Comparison of ENCODE assay signal across 16 mouse cellular contexts in genomic region chr2:136301406-136301805, GRCm38 (mm10).
DNase-seq lines count a peak whose midpoint lies in the region; ATAC-seq and TF ChIP-seq lines count a peak whose summit lies in the region.
"Had no signal": no experiment of that assay in that cellular context is flagged by ENCODE, and none has a peak within 500 bp of the region (broad histone marks: within the 10 kb centered on the region; RNA-seq: fewer than 3 reads in every experiment).

No protein-coding gene starts in this region.

- ATAC-seq in hindbrain, embryonic 15.5 days (ENCODE audit: low FRiP score, low read depth), result 0 out of 2 replicates have a peak, but pooled peaks have one; percentile 65
- no peak for ATAC-seq in hindbrain, embryonic 14.5 days (ENCODE audit: low FRiP score)
- no peak for ATAC-seq in megakaryocyte progenitor cell, adult 5-6 weeks (replicated peaks; ENCODE audit: poor library complexity)

- H3K36me3 ChIP-seq in hindbrain, embryonic 15.5 days, result no peaks in the 10 kb centered on the region
- no peaks in the 10 kb centered on the region for H3K36me3 ChIP-seq in hindbrain, embryonic 14.5 days (replicated peaks; ENCODE audit: control insufficient read depth, insufficient read depth)
- H3K36me3 ChIP-seq: embryonic facial prominence, embryonic 13.5 days; limb, embryonic 12.5 days; midbrain, embryonic 10.5 days; stomach, embryonic 15.5 days had no signal

- no peak overlapping the region for H3K4me2 ChIP-seq in hindbrain, embryonic 15.5 days
- no peak overlapping the region for H3K4me2 ChIP-seq in hindbrain, embryonic 14.5 days (replicated peaks)
- H3K4me2 ChIP-seq: embryonic facial prominence, embryonic 13.5 days; limb, embryonic 12.5 days; lung, embryonic 14.5 days; stomach, embryonic 15.5 days had no signal

- intact Hi-C loops in left cerebral cortex, postnatal 25 days (cut with DNase I), result loop anchor here (2.0 kb wide), 1 partner anchor 115 kb away; no protein-coding TSS in a partner anchor

- no peaks in the 10 kb centered on the region for H3K27me3 ChIP-seq in hindbrain, embryonic 15.5 days
- H3K27me3 ChIP-seq in hindbrain, embryonic 14.5 days (ENCODE audit: control insufficient read depth, insufficient read depth, low read length), result no peaks in the 10 kb centered on the region
- no peaks in the 10 kb centered on the region for H3K27me3 ChIP-seq in cerebellum, adult 2 months (ENCODE audit: control insufficient read depth, insufficient read depth, low read length)
- H3K27me3 ChIP-seq: embryonic facial prominence, embryonic 13.5 days; limb, embryonic 12.5 days; stomach, embryonic 15.5 days had no signal

- no peak for DNase-seq in hindbrain, embryonic 14.5 days (ENCODE audit: low spot score)
- DNase-seq in cerebellum, adult 2 months, result peak; percentile 74 to 91
- DNase-seq in layer of hippocampus, adult 18-20 months (ENCODE audit: low spot score in 2 of 2), result peak; percentile 45 to 88
- DNase-seq in left cerebral cortex, postnatal 25 days (ENCODE audit: low spot score in 2 of 2), result peak; percentile 36 to 84
- DNase-seq in heart, adult 18-20 months, result no peak
- no peak for DNase-seq in heart, adult 11 months
- DNase-seq: gastrocnemius, adult 2 months; lung, embryonic 14.5 days; retina, postnatal 1 day had no signal

- H3K27ac ChIP-seq in hindbrain, embryonic 15.5 days (replicated peaks), result no peak overlapping the region
- no peak overlapping the region for H3K27ac ChIP-seq in hindbrain, embryonic 14.5 days
- no peak overlapping the region; the same call in 1 of the 2 replicates for H3K27ac ChIP-seq in cerebellum, adult 2 months (ENCODE audit: insufficient read depth, low read length)
- H3K27ac ChIP-seq: embryonic facial prominence, embryonic 13.5 days; gastrocnemius, adult 2 months; kidney, postnatal 0 days; limb, embryonic 12.5 days; midbrain, embryonic 10.5 days; stomach, embryonic 15.5 days had no signal

- TF ChIP-seq POLR2A in cerebellum, adult 2 months (IDR thresholded peaks at IDR 0.05; ENCODE audit: borderline replicate concordance, insufficient read depth, low read length), result no peak

- H3K9ac ChIP-seq in hindbrain, embryonic 15.5 days, result no peak overlapping the region
- H3K9ac ChIP-seq in hindbrain, embryonic 14.5 days, result no peak overlapping the region
- H3K9ac ChIP-seq: embryonic facial prominence, embryonic 13.5 days; limb, embryonic 12.5 days; lung, embryonic 14.5 days; stomach, embryonic 15.5 days had no signal

- TF ChIP-seq CTCF in cerebellum, adult 2 months (IDR thresholded peaks at IDR 0.05; ENCODE audit: borderline replicate concordance, insufficient read depth, low read depth, low read length), result no peak

- H3K4me3 ChIP-seq in hindbrain, embryonic 15.5 days, result no peak overlapping the region
- no peak overlapping the region for H3K4me3 ChIP-seq in hindbrain, embryonic 14.5 days (replicated peaks; ENCODE audit: low read length)
- no peak overlapping the region for H3K4me3 ChIP-seq in cerebellum, adult 2 months (replicated peaks; ENCODE audit: insufficient read depth, low read depth, low read length)
- H3K4me3 ChIP-seq: embryonic facial prominence, embryonic 13.5 days; gastrocnemius, adult 2 months; limb, embryonic 12.5 days; midbrain, embryonic 10.5 days; stomach, embryonic 15.5 days had no signal

- H3K9me3 ChIP-seq in hindbrain, embryonic 15.5 days, result no peaks in the 10 kb centered on the region
- no peaks in the 10 kb centered on the region for H3K9me3 ChIP-seq in hindbrain, embryonic 14.5 days (ENCODE audit: control insufficient read depth, low read length)
- H3K9me3 ChIP-seq: embryonic facial prominence, embryonic 13.5 days; limb, embryonic 12.5 days; midbrain, embryonic 10.5 days; stomach, embryonic 15.5 days had no signal

- no peaks in the 10 kb centered on the region for H3K4me1 ChIP-seq in hindbrain, embryonic 15.5 days (replicated peaks)
- 0 out of 2 replicates have a peak, but pooled peaks cover 5% of the 10 kb centered on the region for H3K4me1 ChIP-seq in hindbrain, embryonic 14.5 days (replicated peaks; ENCODE audit: control insufficient read depth, insufficient read depth, low read length)
- peaks cover 19% of the 10 kb centered on the region; the same call in 1 of the 2 replicates for H3K4me1 ChIP-seq in cerebellum, adult 2 months (ENCODE audit: control insufficient read depth, insufficient read depth, low read length)
- H3K4me1 ChIP-seq: embryonic facial prominence, embryonic 13.5 days; limb, embryonic 12.5 days; midbrain, embryonic 10.5 days; stomach, embryonic 15.5 days had no signal

Comparison
In these comparisons a context has a peak if more than half of its experiments do, and no peak if none do; other contexts are left out.
1. DNase-seq: peak in cerebellum, adult 2 months (2 of 2), layer of hippocampus, adult 18-20 months (2 of 2) and left cerebral cortex, postnatal 25 days (2 of 2); none in hindbrain, embryonic 14.5 days (single experiment), heart, adult 18-20 months (0 of 2) and heart, adult 11 months (single experiment).